Mouse (Mus musculus): Measurements from ENCODE around the gene Bcat1. TPM values are rescaled to one million over a fixed set of nuclear protein-coding genes. Genes with fewer than 3 reads are reported as not detected.

The Bcat1 gene
- polyA plus RNA-seq, 1 experiment from 2014 or later: 116 TPM

- Histone ChIP-seq H3K4me2 (replicated peaks; ENCODE audit: low read depth, low read length) (no peak overlapping the region), H3K27ac (ENCODE audit: low read depth, low read length) (no peak overlapping the region), H3K27me3 (ENCODE audit: control insufficient read depth, insufficient read depth, low read length) (no peaks in the 10 kb centered on the region), H3K9ac (ENCODE audit: low read depth, low read length) (no peak overlapping the region), H3K4me3 (ENCODE audit: low read depth, low read length) (no peak overlapping the region), H3K36me3 (ENCODE audit: control insufficient read depth, insufficient read depth, low read length) (0 out of 2 replicates have a peak, but pooled peaks cover 3% of the 10 kb centered on the region), H3K9me3 (ENCODE audit: control insufficient read depth, low read length) (no peaks in the 10 kb centered on the region), H3K4me1 (replicated peaks; ENCODE audit: control insufficient read depth, insufficient read depth, low read length) (no peaks in the 10 kb centered on the region)
- no peak for DNase-seq (ENCODE audit: low spot score)
- no peak for ATAC-seq (ENCODE audit: low FRiP score)
- WGBS: 94% methylated on average over 3 of the region's 3 CpGs
Measured at GRCm38 (mm10) chr6:144997229-144997628, 78.8 kb downstream of the Bcat1 start.

GRCm38 (mm10) chr6:144992111-144992510 is 83.9 kb downstream of the Bcat1 start:
- no peaks in the 10 kb centered on the region for H3K36me3 ChIP-seq (ENCODE audit: control insufficient read depth, insufficient read depth, low read length)
- DNase-seq (ENCODE audit: low spot score) (no peak), ATAC-seq (ENCODE audit: low FRiP score) (no peak)
- no peak overlapping the region for H3K9ac ChIP-seq (ENCODE audit: low read depth, low read length)
- no peak overlapping the region for H3K4me3 ChIP-seq (ENCODE audit: low read depth, low read length)
- no peak overlapping the region for H3K4me2 ChIP-seq (replicated peaks; ENCODE audit: low read depth, low read length)
- no peak overlapping the region for H3K27ac ChIP-seq (ENCODE audit: low read depth, low read length)
- WGBS: 50% methylated on average over 3 of the region's 3 CpGs
- no peaks in the 10 kb centered on the region for H3K27me3 ChIP-seq (ENCODE audit: control insufficient read depth, insufficient read depth, low read length)
- H3K9me3 ChIP-seq (ENCODE audit: control insufficient read depth, low read length): no peaks in the 10 kb centered on the region
- H3K4me1 ChIP-seq (replicated peaks; ENCODE audit: control insufficient read depth, insufficient read depth, low read length): no peaks in the 10 kb centered on the region

- Histone ChIP-seq H3K27me3 (ENCODE audit: control insufficient read depth, insufficient read depth, low read length) (no peaks in the 10 kb centered on the region), H3K4me1 (replicated peaks; ENCODE audit: control insufficient read depth, insufficient read depth, low read length) (no peaks in the 10 kb centered on the region), H3K36me3 (ENCODE audit: control insufficient read depth, insufficient read depth, low read length) (no peaks in the 10 kb centered on the region), H3K27ac (ENCODE audit: low read depth, low read length) (no peak overlapping the region), H3K4me2 (replicated peaks; ENCODE audit: low read depth, low read length) (no peak overlapping the region), H3K9ac (ENCODE audit: low read depth, low read length) (no peak overlapping the region), H3K9me3 (ENCODE audit: control insufficient read depth, low read length) (no peaks in the 10 kb centered on the region), H3K4me3 (ENCODE audit: low read depth, low read length) (no peak overlapping the region)
- 83% methylated on average over 4 of the region's 4 CpGs for WGBS
- ATAC-seq (ENCODE audit: low FRiP score) (no peak), DNase-seq (ENCODE audit: low spot score) (no peak)
Measured at GRCm38 (mm10) chr6:144989193-144989592, 86.8 kb downstream of the Bcat1 start.

- 92% methylated on average over 6 of the region's 6 CpGs for WGBS
- H3K9me3 ChIP-seq (ENCODE audit: control insufficient read depth, low read length): no peaks in the 10 kb centered on the region
- DNase-seq (ENCODE audit: low spot score): no peak
- H3K4me1 ChIP-seq (replicated peaks; ENCODE audit: control insufficient read depth, insufficient read depth, low read length): no peaks in the 10 kb centered on the region
- H3K4me3 ChIP-seq (ENCODE audit: low read depth, low read length): no peak overlapping the region
- H3K36me3 ChIP-seq (ENCODE audit: control insufficient read depth, insufficient read depth, low read length): no peaks in the 10 kb centered on the region
- no peak overlapping the region for H3K9ac ChIP-seq (ENCODE audit: low read depth, low read length)
- no peaks in the 10 kb centered on the region for H3K27me3 ChIP-seq (ENCODE audit: control insufficient read depth, insufficient read depth, low read length)
- ATAC-seq (ENCODE audit: low FRiP score): no peak
- no peak overlapping the region for H3K4me2 ChIP-seq (replicated peaks; ENCODE audit: low read depth, low read length)
- no peak overlapping the region for H3K27ac ChIP-seq (ENCODE audit: low read depth, low read length)
Measured at GRCm38 (mm10) chr6:144987676-144988075, 88.3 kb downstream of the Bcat1 start.

GRCm38 (mm10) chr6:144987216-144987615 is 88.8 kb downstream of the Bcat1 start:
- Histone ChIP-seq H3K27ac (ENCODE audit: low read depth, low read length) (no peak overlapping the region), H3K9me3 (ENCODE audit: control insufficient read depth, low read length) (no peaks in the 10 kb centered on the region), H3K4me2 (replicated peaks; ENCODE audit: low read depth, low read length) (no peak overlapping the region), H3K27me3 (ENCODE audit: control insufficient read depth, insufficient read depth, low read length) (no peaks in the 10 kb centered on the region), H3K9ac (ENCODE audit: low read depth, low read length) (no peak overlapping the region), H3K4me1 (replicated peaks; ENCODE audit: control insufficient read depth, insufficient read depth, low read length) (no peaks in the 10 kb centered on the region), H3K4me3 (ENCODE audit: low read depth, low read length) (no peak overlapping the region), H3K36me3 (ENCODE audit: control insufficient read depth, insufficient read depth, low read length) (no peaks in the 10 kb centered on the region)
- WGBS: 85% methylated on average over 7 of the region's 7 CpGs
- ATAC-seq (ENCODE audit: low FRiP score): no peak
- no peak for DNase-seq (ENCODE audit: low spot score)

- Histone ChIP-seq H3K9ac (ENCODE audit: low read depth, low read length) (no peak overlapping the region), H3K36me3 (ENCODE audit: control insufficient read depth, insufficient read depth, low read length) (no peaks in the 10 kb centered on the region), H3K27ac (ENCODE audit: low read depth, low read length) (no peak overlapping the region), H3K4me3 (ENCODE audit: low read depth, low read length) (no peak overlapping the region), H3K9me3 (ENCODE audit: control insufficient read depth, low read length) (no peaks in the 10 kb centered on the region), H3K4me1 (replicated peaks; ENCODE audit: control insufficient read depth, insufficient read depth, low read length) (no peaks in the 10 kb centered on the region), H3K4me2 (replicated peaks; ENCODE audit: low read depth, low read length) (no peak overlapping the region), H3K27me3 (ENCODE audit: control insufficient read depth, insufficient read depth, low read length) (no peaks in the 10 kb centered on the region)
- DNase-seq (ENCODE audit: low spot score) (no peak), ATAC-seq (ENCODE audit: low FRiP score) (no peak)
- WGBS: 95% methylated on average over 8 of the region's 8 CpGs
Measured at GRCm38 (mm10) chr6:144984221-144984620, 91.8 kb downstream of the Bcat1 start.

GRCm38 (mm10) chr6:144982093-144982492 is 93.9 kb downstream of the Bcat1 start:
- no peak overlapping the region for H3K9ac ChIP-seq (ENCODE audit: low read depth, low read length)
- no peaks in the 10 kb centered on the region for H3K36me3 ChIP-seq (ENCODE audit: control insufficient read depth, insufficient read depth, low read length)
- H3K27ac ChIP-seq (ENCODE audit: low read depth, low read length): no peak overlapping the region
- no peak overlapping the region for H3K4me2 ChIP-seq (replicated peaks; ENCODE audit: low read depth, low read length)
- H3K4me3 ChIP-seq (ENCODE audit: low read depth, low read length): no peak overlapping the region
- H3K4me1 ChIP-seq (replicated peaks; ENCODE audit: control insufficient read depth, insufficient read depth, low read length): no peaks in the 10 kb centered on the region
- whole genome bisulfite sequencing: 78% methylated on average over 3 of the region's 3 CpGs
- no peaks in the 10 kb centered on the region for H3K9me3 ChIP-seq (ENCODE audit: control insufficient read depth, low read length)
- no peaks in the 10 kb centered on the region for H3K27me3 ChIP-seq (ENCODE audit: control insufficient read depth, insufficient read depth, low read length)
- ATAC-seq (ENCODE audit: low FRiP score) (no peak), DNase-seq (ENCODE audit: low spot score) (no peak)

- ATAC-seq (ENCODE audit: low FRiP score) (no peak), DNase-seq (ENCODE audit: low spot score) (no peak)
- H3K27me3 ChIP-seq (ENCODE audit: control insufficient read depth, insufficient read depth, low read length): no peaks in the 10 kb centered on the region
- H3K4me1 ChIP-seq (replicated peaks; ENCODE audit: control insufficient read depth, insufficient read depth, low read length): no peaks in the 10 kb centered on the region
- H3K9me3 ChIP-seq (ENCODE audit: control insufficient read depth, low read length): no peaks in the 10 kb centered on the region
- H3K9ac ChIP-seq (ENCODE audit: low read depth, low read length): no peak overlapping the region
- H3K27ac ChIP-seq (ENCODE audit: low read depth, low read length): no peak overlapping the region
- no peak overlapping the region for H3K4me3 ChIP-seq (ENCODE audit: low read depth, low read length)
- WGBS: 87% methylated on average over 8 of the region's 8 CpGs
- no peak overlapping the region for H3K4me2 ChIP-seq (replicated peaks; ENCODE audit: low read depth, low read length)
- no peaks in the 10 kb centered on the region for H3K36me3 ChIP-seq (ENCODE audit: control insufficient read depth, insufficient read depth, low read length)
Measured at GRCm38 (mm10) chr6:144972351-144972750, 103.6 kb downstream of the Bcat1 start.

- Histone ChIP-seq H3K4me2 (replicated peaks; ENCODE audit: low read depth, low read length) (no peak overlapping the region), H3K4me3 (ENCODE audit: low read depth, low read length) (no peak overlapping the region), H3K9me3 (ENCODE audit: control insufficient read depth, low read length) (no peaks in the 10 kb centered on the region), H3K9ac (ENCODE audit: low read depth, low read length) (no peak overlapping the region), H3K27ac (ENCODE audit: low read depth, low read length) (no peak overlapping the region), H3K4me1 (replicated peaks; ENCODE audit: control insufficient read depth, insufficient read depth, low read length) (no peaks in the 10 kb centered on the region), H3K27me3 (ENCODE audit: control insufficient read depth, insufficient read depth, low read length) (no peaks in the 10 kb centered on the region), H3K36me3 (ENCODE audit: control insufficient read depth, insufficient read depth, low read length) (no peaks in the 10 kb centered on the region)
- ATAC-seq (ENCODE audit: low FRiP score) (no peak), DNase-seq (ENCODE audit: low spot score) (no peak)
- 82% methylated on average over 4 of the region's 4 CpGs for WGBS
Measured at GRCm38 (mm10) chr6:144970900-144971299, 105.1 kb downstream of the Bcat1 start.

All from hindbrain, embryonic 11.5 days (tissue).